Mouse (Mus musculus) heart, postnatal 0 days (tissue): ENCODE results near the gene Col4a2. TPM values are rescaled to one million over a fixed set of nuclear protein-coding genes. Genes with fewer than 3 reads are reported as not detected.

Source experiments
- ATAC-seq: fragments of 200-750 bp; cut with Nextera tagmentation; 2 replicates; pipeline ENCODE4 v1.8.0; 2017; ENCODE audit warnings: low read depth, moderate number of reproducible peaks, moderate library complexity; ENCODE audit not compliant: insufficient read depth
- DNase-seq: peaks from one replicate; pipeline ENCODE4 v3.0.0-alpha.2; 2016; ENCODE audit warnings: low spot score
- H3K27ac ChIP-seq: fragments of 300-500 bp; sonication (generic); 2 replicates; pipeline ENCODE4 v1.5.1; 2014; ENCODE audit warnings: low read depth, mild to moderate bottlenecking
- H3K27me3 ChIP-seq: fragments of 300-500 bp; sonication (generic); 2 replicates; pipeline ENCODE4 v1.6.1; 2014; ENCODE audit warnings: low read length, mixed read lengths; ENCODE audit not compliant: control insufficient read depth, insufficient read depth
- H3K36me3 ChIP-seq: fragments of 300-500 bp; sonication (generic); replicated peaks from 2 replicates; pipeline ENCODE4 v1.6.1; 2014; ENCODE audit warnings: low read length, mixed read lengths; ENCODE audit not compliant: control insufficient read depth, insufficient read depth
- H3K4me1 ChIP-seq: fragments of 300-500 bp; sonication (generic); 2 replicates; pipeline ENCODE4 v1.6.1; 2014; ENCODE audit warnings: antibody characterized with exemption; ENCODE audit not compliant: control insufficient read depth, insufficient read depth
- H3K4me2 ChIP-seq: fragments of 300-500 bp; sonication (generic); 2 replicates; pipeline ENCODE4 v1.6.1; 2014; ENCODE audit warnings: low read depth, mild to moderate bottlenecking, low read length, moderate library complexity
- H3K4me3 ChIP-seq: fragments of 300-500 bp; sonication (generic); 2 replicates; pipeline ENCODE4 v1.5.1; 2014; ENCODE audit warnings: low read depth, low read length
- H3K9ac ChIP-seq: fragments of 300-500 bp; sonication (generic); replicated peaks from 2 replicates; pipeline ENCODE4 v1.6.1; 2014; ENCODE audit warnings: low read depth, low read length, mixed read lengths
- H3K9me3 ChIP-seq: fragments of 300-500 bp; sonication (generic); replicated peaks from 2 replicates; pipeline ENCODE4 v1.6.1; 2016; ENCODE audit warnings: low read length; ENCODE audit not compliant: control insufficient read depth
- CTCF ChIP-seq: IDR thresholded peaks from 2 replicates; pipeline ENCODE4 v1.5.1; 2016; ENCODE audit warnings: antibody characterized with exemption, control low read depth, low read depth
- EP300 ChIP-seq: IDR thresholded peaks from 2 replicates; pipeline ENCODE4 v1.6.1; 2016; ENCODE audit warnings: antibody characterized with exemption, low read depth
- WGBS: fragments of 180-500 bp; shearing (Covaris S2); extraction: QIAGEN DNeasy Blood & Tissue Kit; methylation state at CpG from one replicate; pipeline ENCODE4 v1.1.7; 2014; 5-methylcytosine and 5-hydroxymethylcytosine counted together
- polyA plus RNA-seq: library from polyadenylated mRNA; unstranded; fragments of >200 nt; fragmentation: Nextera tagmentation; extraction: Ambion mirVana; gene quantifications from 2 replicates; pipeline ENCODE4 v1.2.1, GENCODE M21; 2015
- total RNA-seq: library from RNA; depleted of rRNA; stranded (reverse); fragments of >200 nt; gene quantifications from 2 replicates; pipeline ENCODE4 v1.2.3, GENCODE M21; 2014; ENCODE audit warnings: low replicate concordance

Col4a2 gene
- total and polyA plus RNA-seq, 2 experiments from 2014 or later = 98.5 to 315 TPM

DNA sequence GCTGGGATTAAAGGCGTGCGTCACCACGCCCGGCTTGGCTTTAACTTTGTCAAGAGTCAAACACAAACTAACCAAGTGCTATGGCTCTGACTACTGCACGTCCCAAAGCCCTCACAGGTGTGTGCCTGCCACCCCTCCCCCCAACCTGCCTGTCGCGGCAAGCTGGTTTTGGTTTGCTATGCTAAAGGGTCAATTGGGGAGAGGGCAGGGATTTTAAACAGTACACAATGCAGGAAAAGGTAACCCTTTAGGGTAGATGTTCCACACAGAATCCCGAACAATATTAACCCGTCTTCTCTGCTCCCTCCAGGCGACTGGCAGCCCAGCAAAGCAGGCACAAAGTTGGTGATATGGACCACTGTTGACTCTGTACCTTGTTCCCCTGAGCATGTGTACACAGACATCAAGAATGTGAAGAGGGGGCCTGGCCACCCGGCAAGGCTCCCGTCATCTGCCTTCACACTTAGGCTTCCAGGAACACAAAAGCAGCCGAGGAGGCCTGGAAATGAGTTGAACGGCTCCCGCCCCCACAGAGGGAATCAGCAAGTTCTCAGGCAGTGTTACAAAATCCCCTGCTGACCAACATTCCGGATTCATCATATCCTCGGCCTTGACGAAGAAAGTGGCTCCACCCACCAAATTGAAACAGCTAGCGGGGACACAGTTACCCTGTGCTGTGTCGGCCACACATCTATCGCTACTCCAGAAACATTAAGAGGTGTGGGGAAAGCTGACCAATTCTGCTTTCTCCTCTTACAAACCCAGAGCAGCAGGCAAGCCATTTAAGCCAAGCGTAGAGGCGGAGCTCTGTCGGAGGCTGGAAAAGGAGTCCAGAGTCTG is 164.0 kb downstream of the Col4a2 start:
- DNase-seq = peak; percentile 94

DNA sequence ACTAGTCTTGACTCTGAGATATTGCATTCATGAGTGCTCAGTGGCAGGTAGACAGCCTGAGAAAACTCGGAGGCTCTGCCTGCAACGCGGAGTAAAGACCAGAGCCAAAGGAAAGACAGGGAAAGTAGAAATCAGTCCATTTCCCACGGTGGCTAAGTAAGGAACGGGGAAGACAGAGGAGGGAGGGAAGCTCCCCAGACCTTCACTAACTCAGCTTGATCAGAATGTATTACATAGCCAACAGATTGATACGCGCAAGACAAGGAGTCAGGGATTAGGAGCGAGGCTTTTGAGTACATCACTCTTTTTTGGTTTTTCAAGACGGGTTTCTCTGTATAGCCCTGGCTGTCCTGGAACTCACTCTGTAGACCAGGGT is 164.6 kb downstream of the Col4a2 start:
- no peak for ATAC-seq
- Histone ChIP-seq H3K27ac (peak overlapping the region; percentile 97), H3K4me3 (peak overlapping the region; percentile 73), H3K9ac (peak overlapping the region; percentile 70), H3K27me3 (no peaks in the 10 kb centered on the region), H3K4me2 (peak overlapping the region; percentile 94), H3K4me1 (peaks cover 38% of the 10 kb centered on the region), H3K36me3 (no peaks in the 10 kb centered on the region), H3K9me3 (no peaks in the 10 kb centered on the region)
- no peak for DNase-seq
- WGBS = 2% methylated on average over 9 of the region's 9 CpGs
- no peak for TF ChIP-seq CTCF
- no peak for TF ChIP-seq EP300

More for the DNA sequence above, 164.0 kb downstream of the Col4a2 start:
- peak; percentile 24 for ATAC-seq
- Histone ChIP-seq H3K9ac (peak overlapping the region; percentile 70), H3K27me3 (no peaks in the 10 kb centered on the region), H3K4me3 (peak overlapping the region; percentile 73), H3K27ac (peak overlapping the region; percentile 97), H3K4me1 (peaks cover 39% of the 10 kb centered on the region), H3K9me3 (no peaks in the 10 kb centered on the region), H3K36me3 (no peaks in the 10 kb centered on the region), H3K4me2 (peak overlapping the region; percentile 94)
- WGBS = 9% methylated on average over 24 of the region's 24 CpGs
- TF ChIP-seq CTCF = no peak
- no peak for TF ChIP-seq EP300

GRCm38 (mm10) chr8:11477811-11478761 is 165.5 kb downstream of the Col4a2 start, which contains the start of gene Rab20:
Gene Rab20, minus strand, starts transcription at chr8:11478710.
- no peaks in the 10 kb centered on the region for H3K27me3 ChIP-seq
- peak within 1 kb of the TSS; percentile 94 for H3K4me2 ChIP-seq
- no peaks in the 10 kb centered on the region for H3K36me3 ChIP-seq
- H3K9ac ChIP-seq = peak within 1 kb of the TSS; percentile 79
- DNase-seq (peak; percentile 88), ATAC-seq (peak; percentile 72)
- H3K4me1 ChIP-seq = peaks cover 31% of the 10 kb centered on the region
- H3K27ac ChIP-seq = peak within 1 kb of the TSS; percentile 97
- WGBS = under 1% methylated on average over 65 of the region's 69 CpGs
- peak within 1 kb of the TSS; percentile 73 for H3K4me3 ChIP-seq
- TF ChIP-seq EP300 (no peak), CTCF (no peak)
- no peaks in the 10 kb centered on the region for H3K9me3 ChIP-seq

DNA sequence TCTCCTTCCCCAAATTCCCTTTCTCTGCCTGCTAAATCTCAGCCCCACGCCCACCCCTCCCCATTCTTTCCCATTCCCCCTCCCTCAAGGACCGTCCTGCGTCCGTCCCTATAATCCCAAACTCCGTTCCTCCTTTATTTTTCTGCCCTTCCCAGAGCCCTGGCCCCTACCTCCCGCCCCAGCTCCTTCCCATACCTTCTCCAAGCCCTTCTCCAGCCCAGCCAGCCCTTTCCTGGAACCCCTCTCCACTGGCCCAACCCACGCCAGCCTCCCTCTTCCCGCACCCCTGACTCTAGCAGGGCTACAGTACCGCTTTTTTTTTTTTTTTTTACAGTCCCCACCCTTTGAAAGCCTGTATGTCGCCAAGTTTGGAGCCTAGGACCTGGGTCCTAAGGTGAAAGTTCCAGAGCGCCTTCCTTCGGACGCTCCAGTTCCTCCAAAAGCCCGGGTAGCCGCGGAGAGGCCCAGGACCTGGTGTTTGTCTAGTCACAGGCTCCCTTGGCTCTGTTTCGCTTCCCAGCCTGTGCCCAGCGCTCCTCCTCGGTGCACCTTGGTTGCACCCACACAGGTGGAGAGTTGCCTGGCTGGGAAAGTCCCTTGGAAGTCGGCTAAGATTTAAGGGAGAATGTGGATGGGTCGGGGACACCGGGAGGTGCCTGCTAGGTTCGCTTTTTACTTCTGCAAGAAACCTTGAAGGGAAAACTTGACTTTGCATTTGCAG is 166.4 kb downstream of the Col4a2 start:
- H3K4me3 ChIP-seq = peak overlapping the region; percentile 73
- H3K9me3 ChIP-seq = no peaks in the 10 kb centered on the region
- 5% methylated on average over 23 of the region's 23 CpGs for WGBS
- peak overlapping the region; percentile 94 for H3K4me2 ChIP-seq
- no peak for TF ChIP-seq CTCF
- TF ChIP-seq EP300 = no peak
- peak overlapping the region; percentile 79 for H3K9ac ChIP-seq
- DNase-seq = no peak
- ATAC-seq = no peak
- no peaks in the 10 kb centered on the region for H3K27me3 ChIP-seq
- peak overlapping the region; percentile 97 for H3K27ac ChIP-seq
- peaks cover 24% of the 10 kb centered on the region for H3K4me1 ChIP-seq
- H3K36me3 ChIP-seq = no peaks in the 10 kb centered on the region

- 22% methylated on average over 14 of the region's 14 CpGs for WGBS
- H3K4me2 ChIP-seq = peak overlapping the region; percentile 94
Measured at GRCm38 (mm10) chr8:11479591-11479990, 167.0 kb downstream of the Col4a2 start.

More at GRCm38 (mm10) chr8:11479591-11479990, 167.0 kb downstream of the Col4a2 start:
- no peaks in the 10 kb centered on the region for H3K27me3 ChIP-seq
- DNase-seq (no peak), ATAC-seq (no peak)
- TF ChIP-seq EP300 = no peak
- no peak for TF ChIP-seq CTCF
- no peaks in the 10 kb centered on the region for H3K36me3 ChIP-seq
- H3K27ac ChIP-seq = peak overlapping the region; percentile 97
- H3K9me3 ChIP-seq = no peaks in the 10 kb centered on the region
- H3K9ac ChIP-seq = peak overlapping the region; percentile 79; the same call in 1 of the 2 replicates
- H3K4me1 ChIP-seq = peaks cover 21% of the 10 kb centered on the region
- H3K4me3 ChIP-seq = peak overlapping the region; percentile 73
